Mouse (Mus musculus) layer of hippocampus, postnatal 10 days (tissue): ENCODE measurements around the gene Rreb1. TPM values are rescaled to one million over a fixed set of nuclear protein-coding genes. Genes with fewer than 3 reads are reported as not detected.

Experiments
- DNase-seq, 2 experiments: peaks; one replicate each; pipeline ENCODE4 v3.0.0; 2021; ENCODE audit warnings: low spot score in 2 of 2
- total RNA-seq, 2 experiments: library from RNA; stranded (reverse); gene quantifications; 2 replicates each; pipeline ENCODE4 v1.2.3; 2021

The Rreb1 gene
- total RNA-seq, 2 experiments from 2014 or later, result 22.9 to 27.5 TPM

GRCm38 (mm10) chr13:37872142-37872835 lies 94.1 kb downstream of the Rreb1 start:
- DNase-seq, result no peak

- DNase-seq, result no peak
Observed at GRCm38 (mm10) chr13:37873125-37873891, 95.1 kb downstream of the Rreb1 start.

GRCm38 (mm10) chr13:37875919-37876318 lies 97.7 kb downstream of the Rreb1 start:
- DNase-seq, result no peak

GRCm38 (mm10) chr13:37876366-37876765 lies 98.2 kb downstream of the Rreb1 start:
- no peak for DNase-seq

- DNase-seq, result no peak
Observed at GRCm38 (mm10) chr13:37876836-37877235, 98.6 kb downstream of the Rreb1 start.

- DNase-seq, result no peak
Observed at GRCm38 (mm10) chr13:37877241-37877640, 99.0 kb downstream of the Rreb1 start.

GRCm38 (mm10) chr13:37878918-37879331 lies 100.7 kb downstream of the Rreb1 start:
- no peak for DNase-seq

- DNase-seq, result no peak
Observed at GRCm38 (mm10) chr13:37879556-37879955, 101.4 kb downstream of the Rreb1 start.

GRCm38 (mm10) chr13:37880035-37880434 lies 101.8 kb downstream of the Rreb1 start:
- no peak for DNase-seq

- DNase-seq, result no peak
Observed at GRCm38 (mm10) chr13:37880581-37881130, 102.5 kb downstream of the Rreb1 start.

GRCm38 (mm10) chr13:37882521-37882920 lies 104.3 kb downstream of the Rreb1 start:
- no peak for DNase-seq

- DNase-seq, result no peak
Observed at GRCm38 (mm10) chr13:37883008-37883407, 104.8 kb downstream of the Rreb1 start.

GRCm38 (mm10) chr13:37885392-37885791 lies 107.2 kb downstream of the Rreb1 start:
- no peak for DNase-seq

GRCm38 (mm10) chr13:37886024-37886423 lies 107.8 kb downstream of the Rreb1 start:
- no peak for DNase-seq

- no peak for DNase-seq
Observed at GRCm38 (mm10) chr13:37894756-37895155, 116.6 kb downstream of the Rreb1 start.

GRCm38 (mm10) chr13:37895564-37896254 lies 117.5 kb downstream of the Rreb1 start:
- no peak for DNase-seq

GRCm38 (mm10) chr13:37896423-37896822 lies 118.2 kb downstream of the Rreb1 start:
- DNase-seq, result no peak

GRCm38 (mm10) chr13:37898772-37899171 lies 120.6 kb downstream of the Rreb1 start:
- DNase-seq, result no peak

- no peak for DNase-seq
Observed at GRCm38 (mm10) chr13:37903036-37903435, 124.8 kb downstream of the Rreb1 start.

GRCm38 (mm10) chr13:37903476-37903875 lies 125.3 kb downstream of the Rreb1 start:
- DNase-seq, result no peak

- no peak for DNase-seq
Observed at GRCm38 (mm10) chr13:37904436-37904835, 126.2 kb downstream of the Rreb1 start.

GRCm38 (mm10) chr13:37908061-37908460 lies 129.9 kb downstream of the Rreb1 start:
- DNase-seq, result no peak
